Mouse (Mus musculus) spleen, adult 2 months (tissue): Measurements from ENCODE around the gene Casp9.

Source experiments
- CTCF ChIP-seq: fragments of 200-500 bp; IDR thresholded peaks from 2 replicates; pipeline ENCODE4 v1.5.1; 2011; ENCODE audit warnings: mild to moderate bottlenecking, inconsistent platforms; ENCODE audit not compliant: insufficient read depth, insufficient read length, insufficient replicate concordance; ENCODE audit errors: extremely low read depth
- POLR2A ChIP-seq: fragments of 200-500 bp; IDR thresholded peaks from 2 replicates; pipeline ENCODE4 v1.6.1; 2011; ENCODE audit warnings: low read depth, low read length, inconsistent platforms

DNA sequence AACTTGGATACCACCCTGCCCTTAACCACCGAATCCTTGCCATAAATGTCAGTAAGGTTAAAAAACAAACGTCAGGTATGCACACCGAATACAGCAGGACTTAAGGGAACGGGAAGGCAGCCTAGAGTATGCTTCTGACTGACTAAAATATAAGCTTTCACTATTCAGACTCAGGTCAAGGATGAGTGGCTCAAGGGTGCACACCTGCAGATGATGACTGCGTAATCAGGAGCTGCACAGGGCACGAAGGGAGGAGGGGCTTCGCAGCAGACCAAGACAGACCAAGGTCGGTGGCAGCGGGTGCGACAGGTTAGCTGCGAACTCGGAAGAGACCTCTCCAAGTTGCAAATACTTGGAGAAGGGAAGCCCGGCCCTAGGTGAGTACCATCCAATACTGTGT is 7.3 kb upstream of the Casp9 start:
- TF ChIP-seq POLR2A (no peak), CTCF (no peak)
